Mouse (Mus musculus) subcutaneous adipose tissue, adult 2 months (tissue): ENCODE measurements around the gene Ccdc174. TPM values are rescaled to one million over a fixed set of nuclear protein-coding genes. Genes with fewer than 3 reads are reported as not detected.

Source experiments
- polyA plus RNA-seq: library from polyadenylated mRNA; depleted of rRNA; stranded (reverse); fragments of >200 nt; gene quantifications from 2 replicates; pipeline ENCODE4 v1.2.3, GENCODE M21; 2012; ENCODE audit warnings: low replicate concordance; rRNA removed

The Ccdc174 gene
- 5.2 and 6.0 TPM in 2 replicates for polyA plus RNA-seq

GRCm38 (mm10) chr6:91877885-91878651 is at the start of gene Ccdc174:
Ccdc174 (plus strand) TSS chr6:91878053.

GRCm38 (mm10) chr6:91902509-91902908 is 24.7 kb downstream of the Ccdc174 start, which contains the start of gene 4930590J08Rik:
4930590J08Rik (plus strand) TSS chr6:91902809.

Other genes starting within 250 kb of the Ccdc174 start
- 62.0 and 135 TPM in 2 replicates for gene Slc6a6, start 194.0 kb upstream of the Ccdc174 start, polyA plus RNA-seq
- gene Grip2, start 50.8 kb upstream of the Ccdc174 start, polyA plus RNA-seq: 3.0 and 4.0 TPM in 2 replicates
- 0.46 and 0.59 TPM in 2 replicates for gene 4930590J08Rik, start 24.8 kb downstream of the Ccdc174 start, polyA plus RNA-seq
- gene Fgd5, start 100.8 kb downstream of the Ccdc174 start, polyA plus RNA-seq: 13.9 and 29.2 TPM in 2 replicates
- 13.3 and 26.9 TPM in 2 replicates for gene Nr2c2, start 213.3 kb downstream of the Ccdc174 start, polyA plus RNA-seq